Mouse (Mus musculus): ENCODE data around the gene Msh3.
A peak's percentile ranks its signal among the peaks of the same experiment; 100 is the strongest.
"Not testable (repeated sequence)": the region's sequence is repeated elsewhere in the genome, so short reads cannot be mapped to it uniquely, and the experiment has no call there.

Gene Msh3

GRCm38 (mm10) chr13:92354456-92355271, at the start of gene Msh3, which contains the start of gene Dhfr:
Msh3 (minus strand) TSS chr13:92355003.
Dhfr (plus strand) TSS chr13:92354726.
- DNase-seq, result peak; percentile 96 to 97

GRCm38 (mm10) chr13:92403496-92403895, 48.7 kb upstream of the Msh3 start:
- DNase-seq, result no peak

GRCm38 (mm10) chr13:92402063-92402462, 47.3 kb upstream of the Msh3 start:
- no peak for DNase-seq

DNA sequence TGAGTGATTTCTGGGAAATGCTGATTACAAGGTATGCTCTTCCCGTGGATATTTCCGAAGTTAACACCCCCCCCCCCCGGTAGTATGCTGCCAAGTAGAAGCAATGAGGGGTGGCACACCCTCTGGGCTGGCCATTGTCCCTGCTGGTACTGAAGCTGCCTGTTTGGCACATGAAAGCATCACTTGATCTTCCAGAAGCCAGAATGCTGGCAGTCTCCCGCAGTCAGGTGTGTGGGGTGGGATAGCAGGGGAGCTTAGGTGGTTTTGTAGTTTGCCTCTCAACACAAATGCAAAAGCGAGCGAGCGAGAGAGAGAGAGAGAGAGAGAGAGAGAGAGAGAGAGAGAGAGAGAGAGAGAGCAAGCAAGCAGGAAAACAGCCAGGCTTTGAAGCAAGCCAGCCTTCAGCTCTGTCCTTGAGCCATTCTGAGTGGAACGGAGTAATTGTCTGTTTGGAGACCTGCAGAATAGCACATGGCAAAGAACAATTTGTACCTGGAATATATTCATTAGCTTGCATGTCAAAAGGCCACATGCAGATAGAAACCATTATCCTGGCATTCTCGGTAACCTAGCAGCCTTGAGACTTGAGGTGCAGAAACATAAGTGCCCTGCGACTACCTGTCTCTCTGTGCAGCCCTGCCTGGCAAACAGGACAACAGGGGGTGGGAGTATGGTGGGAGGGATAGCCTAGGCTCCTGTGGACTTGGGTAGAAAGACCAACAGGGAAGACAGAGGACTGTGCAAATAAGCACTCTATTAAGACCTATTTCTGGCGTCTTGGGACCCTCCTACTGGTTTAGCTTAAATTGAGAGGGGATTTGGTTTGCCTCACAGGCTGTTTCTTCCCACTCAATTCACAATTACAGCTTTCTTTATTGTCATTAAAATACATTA, 43.9 kb upstream of the Msh3 start:
- no peak for DNase-seq

GRCm38 (mm10) chr13:92393047-92393661, 38.4 kb upstream of the Msh3 start:
- no peak for DNase-seq

- DNase-seq, result no peak
Observed at GRCm38 (mm10) chr13:92387367-92387766, 32.6 kb upstream of the Msh3 start.

DNA sequence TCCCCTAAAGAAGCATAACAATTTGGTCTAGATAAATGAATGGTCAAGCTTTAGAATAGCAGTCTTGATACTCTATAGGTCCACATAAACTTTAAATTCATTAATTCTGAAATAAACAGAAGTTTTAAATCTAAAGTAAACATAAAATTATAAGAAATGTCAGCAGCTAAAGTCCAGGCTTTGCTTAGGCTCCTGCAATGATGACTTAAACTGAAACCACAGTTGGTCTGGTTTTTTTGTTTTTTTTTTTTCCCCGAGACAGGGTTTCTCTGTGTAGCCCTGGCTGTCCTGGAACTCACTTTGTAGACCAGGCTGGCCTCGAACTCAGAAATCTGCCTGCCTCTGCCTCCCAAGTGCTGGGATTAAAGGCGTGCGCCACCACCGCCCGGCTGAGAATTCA, 16.7 kb upstream of the Msh3 start:
- DNase-seq, result not testable (repeated sequence)

- DNase-seq, result no peak
Observed at GRCm38 (mm10) chr13:92370811-92371210, 16.0 kb upstream of the Msh3 start.

DNA sequence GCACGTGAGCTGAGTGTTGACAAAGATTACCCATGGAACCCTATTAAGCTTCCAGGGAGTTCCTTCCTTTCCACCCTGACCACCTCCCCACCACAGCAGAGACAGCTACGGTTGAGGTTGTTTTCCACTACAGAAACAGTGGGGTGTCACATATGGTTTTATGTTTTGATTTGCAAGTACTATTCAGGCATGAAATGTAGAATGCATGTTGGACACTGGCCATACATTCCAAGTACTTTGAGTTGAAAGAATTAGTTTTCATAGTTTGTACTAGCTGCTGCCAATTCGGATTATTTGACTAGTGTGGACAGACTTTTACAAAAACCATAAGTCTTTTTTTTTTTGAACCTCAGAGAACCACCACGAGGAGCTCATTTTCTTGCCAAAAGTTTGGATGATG, 10.5 kb upstream of the Msh3 start:
- no peak for DNase-seq

- DNase-seq, result no peak
Observed at GRCm38 (mm10) chr13:92361609-92362008, 6.8 kb upstream of the Msh3 start.

GRCm38 (mm10) chr13:92357644-92358043, 2.8 kb upstream of the Msh3 start:
- no peak for DNase-seq

- no peak for DNase-seq
Observed at GRCm38 (mm10) chr13:92356376-92356775, 1.6 kb upstream of the Msh3 start.

DNA sequence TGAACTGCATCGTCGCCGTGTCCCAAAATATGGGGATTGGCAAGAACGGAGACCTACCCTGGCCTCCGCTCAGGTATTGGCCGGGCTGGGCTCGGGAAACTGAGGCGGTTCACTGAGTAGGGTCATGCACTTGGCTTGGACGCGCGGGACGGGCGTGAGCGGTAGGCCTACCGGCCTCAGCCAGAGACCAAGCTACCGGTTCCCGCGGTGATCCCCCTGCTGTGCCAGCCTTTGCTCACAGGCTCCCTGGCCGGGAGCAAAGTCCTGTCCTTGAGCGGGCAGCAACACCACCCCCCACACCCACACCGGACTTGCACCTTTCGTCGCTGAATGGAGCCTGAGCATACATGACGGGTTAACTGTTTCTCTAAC, 455 bp upstream of the Msh3 start:
- peak in 1 of 2 experiments; percentile 10 for DNase-seq

DNA sequence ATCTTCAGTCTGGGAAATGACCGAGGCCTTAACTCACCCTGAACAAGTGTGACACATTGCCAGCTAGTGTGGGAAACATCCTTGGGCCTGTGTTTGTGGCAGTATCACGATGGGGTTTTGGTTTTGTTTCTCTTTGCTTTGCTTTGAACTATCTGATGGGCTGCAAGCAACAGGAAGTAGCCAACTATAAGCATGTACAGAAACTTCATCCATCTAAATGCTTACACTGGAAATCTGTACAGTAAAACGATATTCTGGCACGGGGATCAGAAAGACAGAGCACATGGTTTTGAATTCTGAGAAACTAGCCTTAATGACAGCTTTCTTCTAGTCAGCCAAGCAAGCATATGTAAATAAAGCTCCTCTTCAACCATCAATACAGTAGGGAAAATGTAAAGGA, 847 bp downstream of the Msh3 start:
- DNase-seq, result peak in 1 of 2 experiments; percentile 2

GRCm38 (mm10) chr13:92351100-92351499, 3.7 kb downstream of the Msh3 start:
- no peak for DNase-seq

DNA sequence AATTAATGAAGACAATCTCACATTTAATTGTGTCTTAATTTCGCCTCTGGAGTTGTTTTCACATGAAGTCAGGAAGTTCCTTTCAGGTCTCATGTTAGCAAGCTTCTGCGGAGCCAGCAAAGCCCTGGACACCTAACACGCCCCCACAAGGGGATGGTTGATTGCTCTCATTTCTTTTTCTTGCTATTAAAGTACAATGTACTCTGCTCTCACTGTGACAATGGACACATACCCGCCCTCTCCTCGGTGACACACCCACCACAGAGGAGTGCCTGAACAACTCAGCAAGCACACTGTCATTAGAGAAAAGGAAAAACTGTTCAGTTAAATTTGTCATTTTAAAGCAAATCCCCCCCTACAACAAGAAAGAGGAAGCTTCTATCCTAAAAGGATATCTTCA, 8.5 kb downstream of the Msh3 start:
- DNase-seq, result no peak

DNA sequence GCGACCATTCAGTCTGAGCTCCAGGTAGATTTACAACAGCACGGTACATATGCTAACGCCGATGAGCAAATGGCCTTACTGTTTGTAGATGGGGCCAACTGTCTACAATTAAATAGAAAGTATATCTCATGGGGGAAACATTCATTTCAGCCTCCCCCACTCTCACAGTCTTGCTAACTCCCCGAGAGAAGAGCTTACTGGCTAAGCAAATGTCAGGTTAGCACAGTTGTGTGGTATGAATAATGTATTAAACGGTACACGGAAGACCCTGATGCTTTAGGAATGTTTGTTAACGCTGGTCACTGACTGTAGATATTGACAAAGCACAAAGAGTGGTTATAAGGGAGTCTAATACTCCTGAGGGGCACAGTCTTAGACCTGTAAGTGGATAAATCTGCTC, 10.8 kb downstream of the Msh3 start:
- DNase-seq, result no peak

GRCm38 (mm10) chr13:92339787-92340186, 15.0 kb downstream of the Msh3 start:
- no peak for DNase-seq

DNA sequence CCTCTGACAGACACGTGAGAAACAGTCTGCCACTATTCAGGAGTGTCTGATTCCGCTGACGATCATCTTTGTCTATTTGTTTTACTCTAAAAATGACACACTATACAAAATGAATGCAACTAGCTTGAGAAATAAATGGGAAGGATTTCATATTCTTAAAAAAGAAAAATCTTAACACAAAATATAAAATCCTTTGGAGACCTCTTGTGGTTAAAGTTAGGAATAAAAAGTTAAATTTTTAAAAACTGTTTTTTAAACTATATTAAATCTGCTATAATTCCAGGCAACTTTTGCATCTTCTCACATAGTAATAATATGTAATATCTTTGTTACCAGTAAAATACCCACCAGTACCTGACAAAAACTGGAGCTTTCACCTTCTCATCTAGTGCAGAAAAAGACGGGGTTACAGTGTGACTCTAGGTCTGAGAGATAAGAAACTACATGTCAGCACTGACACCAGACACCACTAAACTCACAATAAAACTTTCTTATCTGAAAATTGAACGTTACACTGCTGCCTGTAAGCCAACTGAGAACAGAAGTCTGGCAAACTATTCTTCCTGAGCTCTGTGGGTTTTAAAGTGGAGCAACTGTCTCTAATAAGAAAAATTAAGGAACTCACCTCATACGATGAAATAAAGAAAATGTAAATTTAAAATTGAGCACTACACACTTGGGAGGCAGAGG, 16.9 kb downstream of the Msh3 start:
- DNase-seq, result no peak

- DNase-seq, result no peak
Observed at GRCm38 (mm10) chr13:92336857-92337256, 17.9 kb downstream of the Msh3 start.

GRCm38 (mm10) chr13:92332103-92332879, 22.5 kb downstream of the Msh3 start:
- no peak for DNase-seq

DNA sequence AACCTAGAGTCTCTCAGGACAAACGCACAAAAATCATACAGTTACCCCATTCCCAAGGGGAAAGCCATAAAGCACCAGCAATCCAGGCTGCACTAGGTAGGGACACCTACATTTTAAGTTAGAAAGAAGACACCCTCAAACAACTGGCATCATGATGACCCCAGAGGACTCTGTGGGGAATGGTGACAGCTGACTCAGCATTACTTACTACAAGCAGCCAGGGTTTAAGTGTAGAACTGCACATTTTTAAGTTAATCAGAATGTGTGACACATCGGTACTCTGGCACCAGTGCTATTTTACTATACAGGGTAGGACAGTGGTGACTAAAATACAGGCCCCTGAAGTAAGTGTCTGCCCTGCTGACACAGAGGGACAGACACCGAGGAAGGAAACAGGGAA, 24.2 kb downstream of the Msh3 start:
- DNase-seq, result no peak
